Mouse (Mus musculus) adipose tissue, adult 10 weeks (tissue): ENCODE results near the gene Prtg. TPM values are rescaled to one million over a fixed set of nuclear protein-coding genes. Genes with fewer than 3 reads are reported as not detected.

Experiments used
- polyA plus RNA-seq: library from polyadenylated mRNA; stranded (reverse); fragments of 350-450 nt; fragmentation: Illumina TruSeq; extraction: RNeasy Lipid Tissue Mini Kit (QIAGEN cat#74804); gene quantifications from one replicate; pipeline ENCODE4 v1.2.3, GENCODE M21; 2014; ENCODE audit warnings: low read depth, low replicate concordance

Prtg gene
- polyA plus RNA-seq, result 0.31 TPM

GRCm38 (mm10) chr9:72806731-72807419 is at the start of gene Prtg:
TSS of gene Prtg (plus strand) at chr9:72806874.

GRCm38 (mm10) chr9:72925021-72925934 is 118.6 kb downstream of the Prtg start, which contains the start of gene Pygo1:
TSS of gene Pygo1 (plus strand) at chr9:72925645.

GRCm38 (mm10) chr9:72958521-72959450 is 152.1 kb downstream of the Prtg start, which contains the start of the genes Dyx1c1 and Gm44503:
TSS of gene Dyx1c1 (plus strand) at chr9:72958785.
TSS of gene Gm44503 (plus strand) at chr9:72958852.

Other genes starting within 250 kb of the Prtg start
- gene Nedd4, start 144.5 kb upstream of the Prtg start, polyA plus RNA-seq, result 284 TPM
- gene Pygo1, start 118.8 kb downstream of the Prtg start, polyA plus RNA-seq, result 1.7 TPM
- 3.8 TPM for gene Dyx1c1, start 151.9 kb downstream of the Prtg start, polyA plus RNA-seq
- not detected for gene Gm44503, start 152.0 kb downstream of the Prtg start, polyA plus RNA-seq
- gene Ccpg1os, start 178.5 kb downstream of the Prtg start, polyA plus RNA-seq, result 40.9 TPM
- 89.7 TPM for gene Ccpg1, start 178.6 kb downstream of the Prtg start, polyA plus RNA-seq
- 11.1 TPM for gene Pigb, start 233.5 kb downstream of the Prtg start, polyA plus RNA-seq
- gene Rab27a, start 238.0 kb downstream of the Prtg start, polyA plus RNA-seq, result 3.4 TPM